Mouse (Mus musculus): ENCODE results near the gene Vps54.

Vps54 gene

GRCm38 (mm10) chr11:21339088-21339487, 100.0 kb downstream of the Vps54 start:
- no peak for DNase-seq (ENCODE audit: low spot score in 2 of 2)

GRCm38 (mm10) chr11:21343490-21343889, 104.4 kb downstream of the Vps54 start:
- no peak for DNase-seq (ENCODE audit: low spot score in 2 of 2)

- DNase-seq (ENCODE audit: low spot score in 2 of 2): no peak
Measured at GRCm38 (mm10) chr11:21346020-21346419, 106.9 kb downstream of the Vps54 start.

- DNase-seq (ENCODE audit: low spot score in 2 of 2): no peak
Measured at GRCm38 (mm10) chr11:21348890-21349289, 109.8 kb downstream of the Vps54 start.

GRCm38 (mm10) chr11:21351296-21351695, 112.2 kb downstream of the Vps54 start:
- no peak for DNase-seq (ENCODE audit: low spot score in 2 of 2)

GRCm38 (mm10) chr11:21363144-21363940, 124.3 kb downstream of the Vps54 start:
- no peak for DNase-seq (ENCODE audit: low spot score in 2 of 2)

- DNase-seq (ENCODE audit: low spot score in 2 of 2): no peak
Measured at GRCm38 (mm10) chr11:21368466-21368865, 129.4 kb downstream of the Vps54 start.

- DNase-seq (ENCODE audit: low spot score in 2 of 2): no peak
Measured at GRCm38 (mm10) chr11:21369248-21370016, 130.4 kb downstream of the Vps54 start.

GRCm38 (mm10) chr11:21370399-21371121, 131.5 kb downstream of the Vps54 start:
- DNase-seq (ENCODE audit: low spot score in 2 of 2): peak; percentile 68 to 71
